Mouse (Mus musculus) kidney, adult 9 months (tissue): ENCODE results near the gene Klhdc9.
"Not testable (repeated sequence)": the region's sequence is repeated elsewhere in the genome, so short reads cannot be mapped to it uniquely, and the experiment has no call there.

Experiments
- DNase-seq: peaks from one replicate; pipeline ENCODE4 v3.0.0; 2022

Klhdc9 gene

DNA sequence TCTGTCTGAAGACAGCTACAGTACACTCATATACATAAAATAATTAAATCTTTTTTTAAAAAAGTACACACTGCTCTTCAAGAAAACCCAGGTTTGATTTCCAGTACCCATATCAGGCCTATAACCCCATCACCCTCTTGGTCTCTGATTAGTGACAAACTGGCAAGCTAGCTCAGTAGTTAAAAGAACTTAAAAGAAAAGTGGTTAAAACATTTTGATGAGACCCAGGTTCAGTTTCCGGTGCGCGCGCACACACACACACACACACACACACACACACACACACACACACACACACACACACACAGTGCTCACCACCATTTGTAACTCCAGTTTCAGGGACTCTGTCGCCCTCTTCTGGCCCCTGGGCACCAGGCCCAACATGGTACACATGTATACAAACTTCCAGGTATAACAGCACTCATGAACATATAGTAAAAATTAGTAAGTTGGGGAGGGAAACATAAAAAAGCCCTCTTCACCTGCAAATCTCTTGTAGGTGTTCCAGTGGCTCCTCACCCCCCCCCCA lies 4.7 kb downstream of the Klhdc9 start:
- no peak for DNase-seq

DNA sequence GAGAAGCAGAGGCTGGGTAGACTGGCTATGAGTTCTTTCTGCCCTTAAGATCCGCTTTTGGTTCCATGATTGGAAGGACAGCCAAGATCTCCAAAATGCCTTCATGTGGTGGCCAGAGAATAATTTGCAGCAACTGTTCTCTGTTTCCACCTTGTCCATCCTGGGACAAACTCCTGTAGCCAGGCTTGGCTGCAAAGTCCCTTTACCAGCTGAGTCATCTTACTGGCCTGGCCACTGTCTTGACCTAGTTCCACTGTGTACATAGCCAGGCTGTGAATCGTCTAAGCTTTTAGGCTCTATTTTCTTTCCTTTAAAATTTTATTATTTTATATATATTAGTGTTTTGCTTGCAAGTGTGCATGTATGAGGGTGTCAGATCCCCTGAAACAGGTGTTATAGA lies 11.4 kb downstream of the Klhdc9 start:
- DNase-seq: no peak

DNA sequence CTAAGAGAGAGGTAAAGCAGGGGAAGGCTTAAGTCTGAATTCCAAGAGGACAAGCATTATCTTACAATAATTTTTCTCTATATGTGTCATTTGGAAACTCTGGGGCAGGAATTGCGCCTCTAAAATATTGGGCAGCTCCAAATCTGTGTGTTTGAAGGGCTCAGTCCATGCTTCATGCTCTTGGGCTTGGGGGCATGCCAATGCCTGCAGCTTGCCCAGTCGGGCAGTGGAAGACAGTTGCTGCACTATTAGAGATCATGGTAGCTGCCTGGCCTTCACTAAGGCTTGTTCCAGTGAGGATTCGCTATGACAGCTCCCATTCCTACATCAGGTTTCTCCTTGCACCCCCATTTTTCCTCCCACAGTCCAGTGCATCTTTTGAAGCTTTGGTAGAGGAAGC lies 11.9 kb downstream of the Klhdc9 start:
- no peak for DNase-seq

DNA sequence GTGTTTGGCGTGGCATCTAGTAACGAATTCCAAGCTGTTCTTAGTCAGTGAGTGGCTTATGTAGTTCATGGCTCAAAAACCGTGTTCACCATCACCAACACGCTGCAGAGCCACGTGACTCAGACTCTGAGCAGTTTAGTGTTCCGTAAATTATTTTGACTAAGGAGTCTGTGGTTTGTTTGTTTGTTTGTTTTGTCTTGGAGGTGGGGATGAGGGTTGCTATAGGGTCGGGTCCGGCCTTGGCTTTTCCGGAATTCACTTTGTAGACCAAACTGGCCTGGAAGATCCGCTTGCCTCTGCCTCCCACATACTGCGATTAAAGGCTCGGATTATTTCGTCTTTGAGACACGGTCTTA lies 14.5 kb downstream of the Klhdc9 start:
- peak; percentile 19 for DNase-seq

DNA sequence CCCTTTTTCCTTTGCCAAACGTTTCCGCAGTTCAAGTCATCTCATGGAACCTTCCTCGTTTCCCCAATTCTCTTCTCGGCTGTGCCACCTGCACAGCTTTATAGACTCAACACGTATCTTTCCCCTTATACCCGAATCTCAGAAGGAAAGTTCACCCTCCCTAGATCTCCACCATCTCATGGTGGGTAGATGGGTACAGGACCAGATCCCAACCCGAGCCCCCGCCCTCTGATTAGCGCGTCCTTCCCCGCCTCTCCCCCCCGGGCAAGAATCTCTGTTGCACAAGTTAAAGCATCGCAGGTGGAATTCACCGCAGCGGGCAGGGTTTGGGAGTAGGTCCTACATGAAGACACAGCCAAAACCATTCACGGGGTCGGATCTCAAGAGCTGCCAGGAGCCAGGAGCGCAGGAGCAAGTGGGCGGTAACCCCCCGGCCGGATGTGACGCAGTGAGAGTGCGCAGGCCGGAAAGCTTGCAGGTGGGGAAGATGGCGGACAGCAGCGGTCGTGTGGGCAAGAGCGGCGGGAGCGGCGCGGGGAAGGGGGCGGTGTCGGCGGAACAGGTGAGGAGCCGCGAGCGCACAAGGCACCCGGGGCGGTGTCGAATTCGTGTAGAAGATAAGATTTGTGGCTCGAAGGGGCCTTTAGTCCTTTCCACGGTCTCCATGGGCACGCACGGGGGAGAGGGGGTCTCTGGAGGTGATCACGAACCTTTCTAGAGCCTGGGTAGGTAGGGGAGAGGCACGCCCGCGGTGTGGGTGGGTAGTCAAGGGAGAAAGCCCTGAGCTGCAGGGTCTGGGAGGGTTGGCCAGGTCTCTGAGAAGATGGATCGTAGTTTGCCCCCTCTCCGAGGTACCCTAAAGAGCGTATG lies 15.1 kb downstream of the Klhdc9 start, which contains the start of the genes Nit1 and Pfdn2:
Gene Nit1, minus strand, starts transcription at position 422 of the 870 bp plus-strand sequence.
Gene Pfdn2, plus strand, starts transcription at position 446 of the 870 bp plus-strand sequence.
- DNase-seq: peak; percentile 93

DNA sequence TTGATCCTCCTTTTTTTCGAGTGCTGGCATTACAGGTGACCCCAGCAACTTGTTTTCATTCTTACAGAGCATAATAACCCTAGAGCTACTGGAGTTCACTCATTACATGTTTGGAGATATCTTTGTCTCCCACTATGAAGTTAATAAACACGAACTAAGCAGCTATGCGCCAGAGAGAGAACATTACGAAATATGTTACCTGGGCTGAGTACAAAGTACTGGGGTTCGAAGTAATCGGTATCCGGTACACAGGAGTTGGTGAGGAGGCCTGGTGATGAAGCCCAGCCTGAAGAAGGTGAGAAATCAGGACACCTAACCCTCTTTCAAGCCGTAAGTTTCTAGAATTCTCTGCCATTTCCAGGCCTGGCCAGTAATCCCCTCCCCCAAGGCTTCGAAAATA lies 15.9 kb downstream of the Klhdc9 start:
- DNase-seq: peak; percentile 70

DNA sequence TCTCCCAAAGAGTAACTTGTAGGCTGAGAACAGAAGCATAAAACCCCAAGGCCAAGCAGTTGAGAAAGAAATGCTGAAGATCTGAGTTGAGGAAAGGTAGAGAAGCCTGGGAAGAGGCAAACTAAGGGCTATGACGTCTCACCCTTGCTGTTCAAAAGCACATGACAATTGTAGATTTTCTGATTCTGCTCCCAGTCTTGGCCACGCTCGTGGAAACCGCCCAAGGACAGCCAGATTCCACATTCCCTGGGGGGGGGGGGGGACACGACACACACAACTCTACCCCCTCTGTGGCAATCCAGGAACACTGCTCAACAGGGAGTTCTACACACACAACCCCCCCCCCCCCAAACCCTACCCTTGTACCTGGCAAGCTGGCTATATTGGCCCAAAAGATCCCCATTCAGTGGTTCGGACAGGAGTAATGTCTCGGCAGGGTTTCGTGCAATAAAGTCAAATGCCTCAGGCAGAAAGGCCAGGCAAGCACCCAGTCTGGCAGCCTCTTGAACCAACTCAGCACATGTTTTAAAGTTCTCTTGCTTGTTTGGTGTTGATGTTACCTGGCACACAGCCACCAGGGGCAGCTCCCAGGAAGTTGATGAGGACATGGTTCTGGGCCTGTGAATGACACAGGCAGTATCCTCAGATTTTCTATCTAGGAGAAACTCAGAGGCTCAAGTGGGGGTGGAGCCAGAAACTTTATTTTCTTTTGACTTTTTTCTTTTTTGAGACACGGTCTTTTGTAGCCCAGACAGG lies 16.5 kb downstream of the Klhdc9 start:
- peak; percentile 86 for DNase-seq

DNA sequence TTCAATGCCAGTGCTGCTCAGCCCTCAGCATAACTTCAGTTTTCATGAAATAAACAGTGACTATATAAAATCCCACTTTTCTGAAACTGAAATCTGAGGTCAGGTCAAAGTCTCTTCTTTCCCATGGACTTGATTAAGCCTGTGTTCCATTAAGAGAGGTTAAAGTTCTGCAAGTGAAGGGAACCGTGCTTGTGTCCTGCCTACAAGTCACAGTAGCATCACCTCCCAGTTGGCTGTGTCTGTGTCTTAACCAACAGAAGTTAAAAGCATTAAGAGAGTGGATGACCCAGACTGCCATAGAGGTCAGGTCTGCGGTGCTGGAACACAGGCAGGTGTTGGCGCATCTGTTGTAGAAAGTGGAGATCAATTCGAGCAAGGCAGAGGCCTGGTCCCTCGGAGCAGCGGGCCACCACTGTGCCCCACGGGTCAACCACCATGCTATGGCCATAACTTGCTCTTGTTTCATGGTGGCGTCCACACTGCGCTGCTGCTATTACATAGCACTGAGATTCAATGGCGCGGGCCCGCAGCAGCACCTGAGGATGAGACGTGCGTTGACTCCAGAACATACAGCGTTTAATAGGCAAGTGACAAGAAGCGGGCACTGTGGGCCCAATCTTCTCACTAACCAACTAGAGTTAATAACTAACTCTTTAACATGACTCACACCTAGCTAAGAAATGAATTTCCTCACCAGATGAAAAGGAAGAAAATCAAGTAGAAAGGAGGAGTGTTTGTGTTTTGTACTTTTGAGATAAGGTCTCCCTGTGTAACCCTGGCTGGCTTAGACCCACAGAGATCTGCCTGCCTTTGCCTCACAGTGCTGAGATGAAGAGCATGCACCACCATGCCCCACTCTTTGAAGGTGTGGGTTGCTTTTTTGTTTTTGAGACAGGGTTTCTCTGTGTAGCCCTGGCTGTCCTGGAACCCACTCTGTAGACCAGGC lies 18.1 kb downstream of the Klhdc9 start:
- DNase-seq: peak; percentile 82

DNA sequence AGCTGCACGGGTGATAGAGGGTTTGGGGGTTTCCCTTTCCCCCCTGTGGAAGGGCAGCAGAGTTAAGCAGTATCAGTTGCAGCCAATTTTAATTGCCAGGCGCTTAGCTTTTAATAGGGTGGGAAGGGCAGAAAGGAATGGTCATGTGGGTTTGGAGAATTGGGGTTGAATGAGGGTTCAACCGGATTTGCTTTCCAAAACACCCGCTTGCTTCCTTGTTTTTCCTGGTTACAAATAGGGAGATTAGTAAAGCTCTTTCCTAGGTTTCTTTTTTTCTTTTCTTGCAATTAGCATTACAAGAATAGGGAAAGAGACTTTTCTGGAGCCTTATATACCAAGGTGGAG lies 30.4 kb downstream of the Klhdc9 start:
- DNase-seq: peak; percentile 41

DNA sequence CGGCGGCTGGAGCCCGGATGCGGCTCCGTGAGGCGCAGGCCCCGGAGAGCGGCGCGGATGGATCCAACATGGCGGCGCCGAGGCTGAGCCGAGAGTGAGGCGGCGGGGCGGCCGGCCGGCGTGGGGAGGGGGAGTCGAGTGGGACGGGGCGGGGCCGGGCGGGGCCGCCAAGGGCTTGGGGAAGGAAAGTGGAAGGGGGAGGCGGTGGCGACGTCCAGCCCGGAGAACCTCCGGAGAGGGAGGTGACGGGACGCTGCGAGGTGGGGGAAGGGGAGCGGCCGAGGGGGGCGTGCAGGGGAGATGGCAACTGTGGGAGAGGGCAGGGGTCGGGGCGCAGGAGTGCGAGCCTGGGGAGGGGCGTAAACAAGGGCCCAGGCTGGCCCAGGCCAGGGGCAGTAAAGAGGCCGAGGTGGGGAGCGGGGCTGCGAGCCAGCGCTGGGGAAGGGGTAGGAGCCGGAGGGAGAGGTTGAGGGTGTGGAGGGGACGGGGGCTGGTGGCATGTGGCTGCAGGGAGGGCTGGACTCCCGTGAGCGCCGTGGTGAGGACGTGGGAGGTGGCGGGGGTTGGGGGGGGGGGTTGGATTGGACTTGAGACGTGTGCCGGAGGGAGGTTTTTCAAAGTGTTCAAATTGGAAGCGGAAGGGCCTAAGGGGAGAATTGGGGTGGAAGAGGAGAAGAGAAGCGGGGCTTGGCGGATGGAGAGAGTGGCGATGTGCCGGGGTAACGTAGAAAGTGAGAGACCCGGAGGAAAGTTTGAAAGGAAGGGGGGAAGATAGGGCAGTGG lies 31.0 kb downstream of the Klhdc9 start:
- peak; percentile 36 for DNase-seq

DNA sequence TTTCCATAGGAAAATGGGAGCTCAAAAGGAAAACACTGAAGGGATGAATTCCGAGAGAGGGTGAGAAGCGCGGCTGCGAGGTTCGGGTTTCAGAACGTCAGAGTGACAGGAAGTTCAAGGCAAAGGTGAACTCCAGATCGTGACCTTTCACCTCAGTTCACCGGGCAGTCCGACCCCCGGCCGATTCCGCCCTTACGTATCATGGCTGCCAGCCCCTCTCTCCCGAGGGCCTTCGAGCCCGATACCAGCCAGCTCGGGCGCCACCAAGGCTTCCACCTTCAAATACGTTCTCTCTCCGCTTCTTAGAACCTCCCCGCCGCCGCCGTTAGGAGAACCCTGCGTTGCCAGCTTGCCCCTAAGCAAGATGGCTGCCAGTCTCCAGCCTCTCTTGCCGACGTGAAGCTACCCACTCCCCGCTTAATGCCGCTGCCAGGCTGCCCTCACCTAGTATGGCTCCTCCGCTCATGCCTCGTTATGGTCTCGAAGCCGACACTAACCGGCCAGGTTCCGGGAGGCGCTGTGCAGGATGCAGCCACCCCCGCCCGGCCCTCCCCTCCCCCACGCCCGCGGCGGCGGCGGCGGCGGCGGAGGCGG lies 31.7 kb downstream of the Klhdc9 start, which contains the start of gene Dedd:
Gene Dedd, plus strand, starts transcription at position 307 of the 594 bp plus-strand sequence.
- DNase-seq: peak; percentile 96

DNA sequence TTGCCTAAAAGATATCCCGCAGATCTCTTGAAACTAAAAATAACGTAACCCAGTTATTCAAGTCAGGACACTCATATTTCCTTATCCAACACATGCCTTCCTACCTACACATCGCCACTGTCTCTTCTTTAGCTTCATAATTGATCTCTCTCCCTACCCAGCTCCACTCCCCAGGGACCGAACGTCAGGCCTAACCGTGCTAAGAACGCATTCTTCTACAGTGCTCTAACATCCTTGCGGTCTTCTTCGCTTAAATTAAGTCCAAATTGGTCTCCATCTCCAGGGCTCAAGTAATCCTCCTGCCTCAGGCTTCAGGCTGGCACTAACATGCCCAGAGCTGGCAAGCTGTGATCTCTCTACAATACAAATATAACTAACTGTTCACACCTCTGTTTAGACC lies 32.4 kb downstream of the Klhdc9 start:
- DNase-seq: no peak

DNA sequence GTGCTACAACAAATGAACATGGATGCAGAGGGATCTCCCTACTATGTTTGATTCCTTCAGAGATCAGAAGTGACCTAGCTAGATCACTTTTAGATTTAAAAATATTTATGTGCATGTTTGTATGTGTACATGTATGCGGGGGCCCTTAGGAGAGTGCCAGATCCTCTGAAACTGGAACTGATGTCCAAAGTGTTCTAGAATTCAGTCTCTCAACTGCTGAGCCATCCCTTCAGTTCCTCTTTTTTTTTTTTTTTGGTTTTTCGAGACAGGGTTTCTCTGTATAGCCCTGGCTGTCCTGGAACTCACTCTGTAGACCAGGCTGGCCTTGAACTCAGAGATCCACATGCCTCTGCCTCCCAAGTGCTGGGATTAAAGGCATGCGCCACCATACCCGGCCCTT lies 34.0 kb downstream of the Klhdc9 start:
- DNase-seq: not testable (repeated sequence)

DNA sequence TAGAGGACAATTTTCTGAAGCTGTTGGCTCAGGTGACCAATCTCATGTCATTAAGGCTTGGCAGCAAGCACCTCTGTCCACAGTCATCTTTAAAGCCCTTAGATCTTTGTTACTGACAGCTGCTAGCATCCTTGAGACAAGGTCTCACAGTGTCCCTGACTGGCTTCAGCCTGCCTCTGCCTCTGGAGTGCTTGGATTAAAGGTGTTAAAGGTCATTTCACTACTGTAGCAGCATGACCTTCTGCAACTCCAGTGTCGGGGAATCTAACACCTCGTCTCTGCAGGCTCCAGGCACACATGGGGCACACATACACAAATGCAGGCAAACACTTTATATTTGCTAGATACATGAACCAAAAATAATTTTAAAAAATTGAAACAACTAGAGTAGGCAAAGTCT lies 35.0 kb downstream of the Klhdc9 start:
- DNase-seq: no peak

DNA sequence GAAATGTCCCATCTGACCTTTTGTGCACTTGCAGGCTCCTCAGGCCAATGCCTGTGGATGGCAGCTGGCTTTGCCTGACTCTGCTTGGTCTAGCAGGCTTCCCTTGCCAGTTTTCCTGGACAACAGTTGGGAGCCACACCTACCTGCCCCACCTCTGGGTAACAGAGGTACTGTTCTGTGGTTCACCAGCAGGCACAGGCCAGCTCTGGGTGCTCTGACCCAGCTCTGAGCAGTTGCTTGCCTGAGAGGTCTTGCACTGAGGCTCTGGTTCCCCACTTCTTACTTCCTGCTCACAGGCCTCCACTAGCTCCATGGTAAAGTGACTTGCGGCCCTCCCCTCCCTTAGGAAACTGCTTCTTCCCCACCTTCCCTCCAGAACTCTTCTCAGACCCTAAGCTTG lies 38.6 kb downstream of the Klhdc9 start:
- DNase-seq: peak; percentile 56

DNA sequence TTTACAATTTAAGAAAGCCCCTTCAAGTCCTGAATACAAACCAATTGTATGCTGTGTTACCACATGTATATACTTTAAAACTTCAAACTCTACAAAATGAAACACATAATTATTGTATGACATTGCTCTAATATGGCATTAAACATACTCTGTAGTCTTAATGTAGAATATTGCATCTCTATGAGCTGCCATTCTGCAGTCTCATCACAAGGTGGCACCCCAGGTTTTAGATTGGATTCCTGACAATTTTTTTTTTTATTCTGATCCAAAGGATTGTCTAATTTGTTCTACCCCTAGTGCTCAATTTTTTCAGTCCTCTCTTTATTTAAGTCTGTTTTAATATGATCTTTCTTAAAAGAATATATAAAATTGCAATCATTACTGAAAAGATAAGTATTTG lies 39.2 kb downstream of the Klhdc9 start:
- DNase-seq: peak; percentile 35

DNA sequence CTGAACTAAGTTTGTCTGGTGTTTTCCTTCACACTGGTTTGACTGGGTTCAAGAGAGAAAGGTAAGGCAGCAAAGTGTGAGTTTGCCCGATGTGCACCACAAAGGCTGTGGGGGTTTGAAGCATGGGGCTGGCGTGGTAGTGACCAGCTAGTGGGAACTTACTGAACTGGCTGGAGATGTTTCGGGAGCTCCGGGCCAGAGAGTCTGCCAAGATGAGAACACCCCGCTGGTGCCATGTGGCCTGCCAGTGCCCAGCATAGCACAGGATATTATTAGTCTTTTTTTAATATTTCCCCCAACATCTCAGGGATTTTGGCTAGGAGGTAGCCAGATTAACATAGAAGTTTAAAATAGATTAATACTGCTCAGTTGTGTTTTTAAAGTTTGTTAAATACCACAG lies 40.4 kb downstream of the Klhdc9 start:
- no peak for DNase-seq

DNA sequence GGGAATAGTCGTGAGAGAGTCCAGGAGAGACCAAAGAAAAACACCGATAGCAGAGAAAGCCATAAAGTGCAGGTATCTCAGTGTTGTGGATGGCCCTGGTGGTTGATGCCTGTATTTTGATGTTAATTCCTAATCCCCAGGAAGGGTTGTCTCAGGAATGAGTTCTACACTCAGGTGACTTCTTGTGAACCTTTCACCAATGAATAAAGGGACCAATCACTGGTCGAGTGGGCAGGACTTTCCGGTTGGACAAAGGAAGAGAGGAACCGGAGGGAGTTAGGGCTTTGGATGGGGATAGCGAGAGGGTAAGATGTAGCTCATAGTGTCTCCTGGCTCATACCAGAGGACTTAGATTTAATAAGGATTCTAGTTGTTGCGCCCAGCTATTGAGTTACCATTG lies 40.9 kb downstream of the Klhdc9 start:
- DNase-seq: peak; percentile 70

DNA sequence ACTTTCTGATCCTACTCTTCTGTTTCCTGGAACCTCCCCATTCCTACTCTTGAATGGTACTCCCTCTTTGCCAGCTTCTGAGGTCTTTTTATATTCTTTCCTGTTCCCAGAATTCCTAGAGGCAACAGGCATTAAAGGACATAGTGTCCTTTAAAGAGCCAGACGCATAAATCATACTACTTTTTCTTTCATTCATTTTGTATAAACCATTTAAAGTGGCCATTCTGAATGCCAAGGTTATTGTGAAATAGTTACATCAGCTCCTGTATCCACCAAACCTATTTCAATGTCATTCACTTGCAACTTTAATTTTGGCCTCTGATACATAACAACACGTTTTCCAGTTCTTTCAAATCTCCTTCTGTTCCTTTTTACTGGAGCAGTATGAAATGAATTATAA lies 51.3 kb downstream of the Klhdc9 start:
- DNase-seq: no peak
